Mouse (Mus musculus): ENCODE results near the gene Dolk. TPM values are rescaled to one million over a fixed set of nuclear protein-coding genes. Genes with fewer than 3 reads are reported as not detected.

Dolk gene
- 44.9 and 45.8 TPM in 2 replicates for polyA plus RNA-seq (2015; fragmentation: Nextera tagmentation; extraction: Ambion mirVana)

DNA sequence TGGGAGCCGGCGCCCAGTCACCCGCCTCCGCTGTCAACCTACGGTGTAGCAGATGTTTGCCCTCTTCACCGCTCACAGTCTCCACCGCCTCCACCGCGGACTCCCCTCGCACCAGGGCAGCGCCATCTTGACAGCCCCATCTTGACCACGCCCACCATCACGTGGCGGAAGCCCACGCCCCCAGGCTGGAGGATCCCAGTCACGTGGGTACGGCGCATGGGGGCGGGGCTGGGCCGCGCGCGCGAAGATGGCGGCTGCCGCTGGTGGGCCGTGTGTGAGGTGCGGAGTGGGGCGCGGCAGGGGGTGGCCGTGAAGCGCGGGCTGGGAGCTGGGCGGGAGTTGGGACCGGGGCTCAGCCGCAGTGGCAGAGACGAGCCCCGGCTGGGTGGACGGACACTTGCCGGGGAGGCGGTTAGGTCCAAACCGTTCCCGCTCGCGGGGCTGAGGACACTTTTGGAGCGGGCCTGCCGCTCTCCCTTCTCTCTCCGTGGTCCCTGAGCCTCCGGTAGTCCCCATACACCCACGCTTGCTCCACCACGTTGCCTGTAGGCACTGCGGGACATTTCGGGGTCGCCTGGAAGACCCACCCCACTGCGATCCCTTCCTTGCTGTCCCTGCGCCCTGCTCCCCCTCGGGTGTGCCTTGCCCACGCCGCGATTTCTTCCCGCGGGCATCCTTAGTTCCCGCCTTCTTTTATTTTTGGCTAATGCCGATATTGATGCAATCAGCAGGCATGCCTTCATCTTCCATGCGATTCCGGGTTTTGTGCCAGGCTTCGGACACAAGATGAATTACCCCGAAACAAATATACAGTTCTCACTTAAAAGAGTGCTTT is at the start of gene Dolk, which contains the start of gene Nup188:
TSS of gene Dolk (minus strand) at position 143 of the 835 bp plus-strand sequence.
TSS of gene Nup188 (plus strand) at position 206 of the 835 bp plus-strand sequence.
- WGBS, result under 1% methylated on average over 65 of the region's 68 CpGs
- peak; percentile 94 for ATAC-seq
- Histone ChIP-seq H3K4me3 (ENCODE audit: low read length) (peak within 1 kb of the TSS; percentile 90), H3K36me3 (ENCODE audit: control insufficient read depth, insufficient read depth, low read length) (no peaks in the 10 kb centered on the region), H3K9ac (ENCODE audit: low read depth, low read length) (peak within 1 kb of the TSS; percentile 92), H3K9me3 (ENCODE audit: control insufficient read depth, low read length) (no peaks in the 10 kb centered on the region), H3K4me2 (ENCODE audit: low read length) (peak within 1 kb of the TSS; percentile 98), H3K27ac (ENCODE audit: low read depth, low read length) (peak within 1 kb of the TSS; percentile 73), H3K4me1 (ENCODE audit: control insufficient read depth, insufficient read depth, low read depth, low read length) (peaks cover 18% of the 10 kb centered on the region), H3K27me3 (replicated peaks; ENCODE audit: control insufficient read depth, insufficient read depth, low read length) (no peaks in the 10 kb centered on the region)

DNA sequence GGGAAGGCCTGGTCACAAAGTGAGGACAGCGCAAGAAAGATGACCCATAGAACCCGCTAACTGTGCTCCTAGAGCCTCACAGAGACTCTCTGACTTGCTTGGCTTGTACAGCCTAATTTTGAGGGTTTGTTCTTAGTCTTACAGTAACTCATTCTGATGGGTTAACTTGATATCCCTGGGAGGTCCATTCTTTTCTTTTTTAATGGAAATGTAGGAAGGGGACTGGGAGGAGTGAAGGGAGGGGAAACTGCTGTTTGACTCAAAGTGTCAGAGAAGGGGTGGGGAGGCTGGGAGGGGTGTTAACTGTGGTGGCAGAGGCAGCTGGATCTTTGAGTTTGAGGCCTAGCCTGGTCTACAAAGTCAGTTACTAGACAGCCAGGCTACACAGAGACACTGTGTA is 49.2 kb upstream of the Dolk start:
- Histone ChIP-seq H3K4me2 (ENCODE audit: low read length) (no peak overlapping the region), H3K4me1 (ENCODE audit: control insufficient read depth, insufficient read depth, low read depth, low read length) (no peaks in the 10 kb centered on the region), H3K9ac (ENCODE audit: low read depth, low read length) (no peak overlapping the region), H3K36me3 (ENCODE audit: control insufficient read depth, insufficient read depth, low read length) (peaks cover 60% of the 10 kb centered on the region), H3K27me3 (replicated peaks; ENCODE audit: control insufficient read depth, insufficient read depth, low read length) (no peaks in the 10 kb centered on the region), H3K9me3 (ENCODE audit: control insufficient read depth, low read length) (no peaks in the 10 kb centered on the region), H3K4me3 (ENCODE audit: low read length) (no peak overlapping the region), H3K27ac (ENCODE audit: low read depth, low read length) (no peak overlapping the region)
- 96% methylated on average over 2 of the region's 2 CpGs for WGBS
- ATAC-seq, result no peak

DNA sequence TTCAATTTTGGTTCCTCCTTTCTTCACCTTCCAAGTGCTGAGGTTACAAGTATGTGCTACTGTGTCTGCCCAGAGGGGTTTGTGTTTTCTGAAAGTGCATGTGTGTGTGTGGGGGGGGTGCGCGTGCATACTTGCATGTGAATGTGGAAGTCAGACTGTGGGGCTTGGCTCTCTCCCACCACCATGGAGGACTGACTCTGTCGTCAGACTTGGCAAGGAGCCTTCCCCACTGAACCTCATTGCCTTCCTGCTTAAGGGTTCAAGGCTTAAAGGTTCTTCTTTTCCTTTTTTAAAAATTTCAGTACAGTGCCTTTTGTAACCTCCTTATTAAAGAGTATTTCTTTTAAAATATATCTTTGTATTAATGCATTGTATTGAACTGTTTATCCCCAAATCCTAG is 42.7 kb upstream of the Dolk start:
- no peaks in the 10 kb centered on the region for H3K9me3 ChIP-seq (ENCODE audit: control insufficient read depth, low read length)
- no peak overlapping the region for H3K27ac ChIP-seq (ENCODE audit: low read depth, low read length)
- 86% methylated on average over 3 of the region's 3 CpGs for WGBS
- peaks cover 59% of the 10 kb centered on the region for H3K36me3 ChIP-seq (ENCODE audit: control insufficient read depth, insufficient read depth, low read length)
- H3K9ac ChIP-seq (ENCODE audit: low read depth, low read length), result no peak overlapping the region
- no peaks in the 10 kb centered on the region for H3K27me3 ChIP-seq (replicated peaks; ENCODE audit: control insufficient read depth, insufficient read depth, low read length)
- H3K4me2 ChIP-seq (ENCODE audit: low read length), result no peak overlapping the region
- H3K4me3 ChIP-seq (ENCODE audit: low read length), result no peak overlapping the region
- H3K4me1 ChIP-seq (ENCODE audit: control insufficient read depth, insufficient read depth, low read depth, low read length), result no peaks in the 10 kb centered on the region
- ATAC-seq, result no peak

DNA sequence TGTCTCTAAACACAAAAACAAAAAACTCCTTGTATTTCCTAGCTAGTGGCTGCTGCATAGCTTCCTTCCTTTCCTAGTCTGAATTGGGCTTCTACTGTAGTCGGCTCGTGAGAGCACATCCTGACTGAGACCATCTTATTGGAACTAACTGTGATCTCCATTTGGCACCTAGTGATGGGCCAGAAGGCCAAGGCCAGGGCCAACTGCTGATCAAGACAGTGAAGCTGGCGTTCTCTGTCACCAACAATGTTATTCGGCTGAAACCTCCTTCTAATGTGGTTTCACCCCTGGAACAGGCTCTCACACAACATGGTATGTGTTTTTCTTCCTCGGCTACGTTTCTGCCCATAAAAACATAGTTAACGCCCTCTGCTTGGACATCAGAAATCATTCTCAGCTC is 41.1 kb upstream of the Dolk start:
- no peak overlapping the region for H3K9ac ChIP-seq (ENCODE audit: low read depth, low read length)
- peaks cover 61% of the 10 kb centered on the region for H3K36me3 ChIP-seq (ENCODE audit: control insufficient read depth, insufficient read depth, low read length)
- H3K4me1 ChIP-seq (ENCODE audit: control insufficient read depth, insufficient read depth, low read depth, low read length), result no peaks in the 10 kb centered on the region
- H3K27me3 ChIP-seq (replicated peaks; ENCODE audit: control insufficient read depth, insufficient read depth, low read length), result no peaks in the 10 kb centered on the region
- no peak overlapping the region for H3K27ac ChIP-seq (ENCODE audit: low read depth, low read length)
- H3K4me3 ChIP-seq (ENCODE audit: low read length), result no peak overlapping the region
- no peak overlapping the region for H3K4me2 ChIP-seq (ENCODE audit: low read length)
- ATAC-seq, result no peak
- H3K9me3 ChIP-seq (ENCODE audit: control insufficient read depth, low read length), result no peaks in the 10 kb centered on the region
- WGBS, result 91% methylated on average over 7 of the region's 7 CpGs

DNA sequence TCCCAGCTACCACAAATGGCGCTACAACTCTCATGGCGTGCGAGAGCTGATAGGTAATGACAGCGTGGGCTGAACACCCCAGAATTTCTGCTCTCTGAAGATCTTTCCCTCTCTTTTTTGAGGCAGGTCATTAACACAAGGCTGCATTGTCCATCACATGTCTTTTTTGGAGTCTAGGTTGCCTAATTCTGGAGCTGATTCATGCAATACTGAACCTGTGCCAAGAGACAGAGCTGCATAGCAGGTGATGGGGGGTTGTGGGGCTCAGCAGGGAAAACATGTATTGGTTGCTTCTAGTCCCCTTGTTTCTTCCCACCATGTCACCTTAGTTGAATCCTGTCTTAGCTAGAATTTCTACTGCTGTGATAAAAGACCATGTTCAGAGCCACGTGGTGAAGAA is 39.2 kb upstream of the Dolk start:
- 92% methylated on average over 5 of the region's 5 CpGs for WGBS
- H3K27me3 ChIP-seq (replicated peaks; ENCODE audit: control insufficient read depth, insufficient read depth, low read length), result no peaks in the 10 kb centered on the region
- H3K27ac ChIP-seq (ENCODE audit: low read depth, low read length), result no peak overlapping the region
- H3K9ac ChIP-seq (ENCODE audit: low read depth, low read length), result no peak overlapping the region
- no peaks in the 10 kb centered on the region for H3K4me1 ChIP-seq (ENCODE audit: control insufficient read depth, insufficient read depth, low read depth, low read length)
- no peak overlapping the region for H3K4me3 ChIP-seq (ENCODE audit: low read length)
- ATAC-seq, result no peak
- H3K36me3 ChIP-seq (ENCODE audit: control insufficient read depth, insufficient read depth, low read length), result peaks cover 57% of the 10 kb centered on the region
- no peaks in the 10 kb centered on the region for H3K9me3 ChIP-seq (ENCODE audit: control insufficient read depth, low read length)
- H3K4me2 ChIP-seq (ENCODE audit: low read length), result no peak overlapping the region

DNA sequence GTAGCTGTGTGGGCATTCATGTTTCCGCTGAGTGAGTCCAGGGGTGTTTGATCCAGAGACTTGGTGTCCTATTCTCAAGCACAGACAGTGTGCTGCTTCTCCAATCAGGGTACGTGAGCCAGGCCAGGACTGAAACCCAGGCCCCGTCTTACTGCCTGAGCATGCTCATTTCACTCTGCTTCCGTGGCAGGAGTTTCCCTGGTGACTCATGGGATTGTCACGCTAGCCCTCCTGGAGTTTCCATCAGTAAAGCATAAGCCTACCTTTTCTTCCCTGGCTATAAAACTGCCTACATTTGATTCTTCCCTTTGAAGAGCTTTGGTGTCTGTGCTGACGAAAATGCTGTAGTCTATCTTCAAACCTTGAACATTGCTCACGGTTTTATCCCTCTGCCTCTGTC is 37.0 kb upstream of the Dolk start:
- H3K9ac ChIP-seq (ENCODE audit: low read depth, low read length), result no peak overlapping the region
- 92% methylated on average over 7 of the region's 7 CpGs for WGBS
- no peaks in the 10 kb centered on the region for H3K27me3 ChIP-seq (replicated peaks; ENCODE audit: control insufficient read depth, insufficient read depth, low read length)
- H3K4me1 ChIP-seq (ENCODE audit: control insufficient read depth, insufficient read depth, low read depth, low read length), result no peaks in the 10 kb centered on the region
- H3K4me2 ChIP-seq (ENCODE audit: low read length), result no peak overlapping the region
- no peak for ATAC-seq
- H3K27ac ChIP-seq (ENCODE audit: low read depth, low read length), result no peak overlapping the region
- H3K4me3 ChIP-seq (ENCODE audit: low read length), result no peak overlapping the region
- no peaks in the 10 kb centered on the region for H3K9me3 ChIP-seq (ENCODE audit: control insufficient read depth, low read length)
- peaks cover 57% of the 10 kb centered on the region for H3K36me3 ChIP-seq (ENCODE audit: control insufficient read depth, insufficient read depth, low read length)

DNA sequence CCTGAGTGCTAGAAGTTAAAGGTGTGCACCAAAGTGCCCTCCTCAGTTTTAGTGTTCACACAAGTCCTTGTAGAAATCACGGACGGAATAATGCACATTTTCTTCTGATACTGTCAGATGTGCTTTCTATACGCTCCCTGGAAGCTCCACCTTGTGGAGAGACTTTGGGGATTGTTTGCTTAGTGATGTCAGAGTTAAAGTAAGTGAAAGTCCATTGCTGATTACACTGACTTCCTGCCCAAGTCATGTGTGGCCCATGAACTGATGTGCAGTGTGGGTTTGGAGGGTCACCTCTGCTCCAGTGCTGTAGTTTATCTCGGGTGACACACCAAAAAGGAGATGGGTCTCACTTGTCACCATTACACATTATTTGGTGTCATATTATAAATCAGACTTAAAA is 33.1 kb upstream of the Dolk start:
- H3K27me3 ChIP-seq (replicated peaks; ENCODE audit: control insufficient read depth, insufficient read depth, low read length), result no peaks in the 10 kb centered on the region
- H3K27ac ChIP-seq (ENCODE audit: low read depth, low read length), result no peak overlapping the region
- H3K4me1 ChIP-seq (ENCODE audit: control insufficient read depth, insufficient read depth, low read depth, low read length), result no peaks in the 10 kb centered on the region
- H3K4me3 ChIP-seq (ENCODE audit: low read length), result no peak overlapping the region
- no peak overlapping the region for H3K4me2 ChIP-seq (ENCODE audit: low read length)
- peaks cover 61% of the 10 kb centered on the region for H3K36me3 ChIP-seq (ENCODE audit: control insufficient read depth, insufficient read depth, low read length)
- 81% methylated on average over 4 of the region's 4 CpGs for WGBS
- no peak overlapping the region for H3K9ac ChIP-seq (ENCODE audit: low read depth, low read length)
- no peak for ATAC-seq
- H3K9me3 ChIP-seq (ENCODE audit: control insufficient read depth, low read length), result no peaks in the 10 kb centered on the region

DNA sequence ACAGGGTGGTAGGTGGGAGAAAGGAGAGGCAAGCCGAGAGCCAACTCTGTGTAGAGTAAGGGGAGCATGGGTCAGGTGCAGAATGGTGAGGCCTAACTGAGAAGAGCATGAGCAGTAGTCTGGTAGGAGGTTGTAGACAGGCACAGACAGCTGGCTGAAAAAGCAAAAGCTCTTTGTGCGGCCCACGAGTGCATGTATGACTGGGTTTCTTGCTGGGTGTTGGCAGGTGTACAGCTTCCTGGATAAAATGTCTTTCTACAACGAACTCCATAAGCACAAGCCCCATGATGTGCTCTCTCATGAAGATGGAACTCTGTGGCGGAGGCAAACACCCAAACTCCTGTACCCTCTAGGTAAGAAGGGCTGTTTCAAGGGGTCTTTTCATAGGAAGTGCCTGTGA is 30.8 kb upstream of the Dolk start:
- Histone ChIP-seq H3K36me3 (ENCODE audit: control insufficient read depth, insufficient read depth, low read length) (peaks cover 54% of the 10 kb centered on the region), H3K9me3 (ENCODE audit: control insufficient read depth, low read length) (no peaks in the 10 kb centered on the region), H3K9ac (ENCODE audit: low read depth, low read length) (no peak overlapping the region), H3K27ac (ENCODE audit: low read depth, low read length) (no peak overlapping the region), H3K4me3 (ENCODE audit: low read length) (no peak overlapping the region), H3K27me3 (replicated peaks; ENCODE audit: control insufficient read depth, insufficient read depth, low read length) (no peaks in the 10 kb centered on the region), H3K4me2 (ENCODE audit: low read length) (no peak overlapping the region), H3K4me1 (ENCODE audit: control insufficient read depth, insufficient read depth, low read depth, low read length) (no peaks in the 10 kb centered on the region)
- no peak for ATAC-seq
- whole genome bisulfite sequencing, result 94% methylated on average over 5 of the region's 5 CpGs

DNA sequence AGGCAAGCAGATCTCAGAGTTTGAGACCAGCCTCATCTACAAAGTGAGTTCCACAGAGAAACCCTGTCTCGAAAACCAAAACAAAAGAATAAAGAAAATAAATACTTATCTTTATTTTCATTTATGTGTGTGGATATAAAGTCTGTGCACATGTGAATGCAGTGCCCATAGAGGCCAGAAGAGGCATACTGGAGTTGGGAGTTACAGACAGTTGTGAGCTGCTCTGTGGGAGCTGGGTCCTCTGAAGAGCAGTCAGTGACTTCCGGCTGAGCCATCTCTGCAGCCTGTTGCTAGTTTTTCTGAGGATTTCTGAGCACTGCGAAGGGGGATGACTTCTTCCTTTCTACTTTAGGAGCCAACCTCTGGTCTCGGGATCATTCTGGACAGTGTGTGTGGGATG is 30.0 kb upstream of the Dolk start:
- Histone ChIP-seq H3K27me3 (replicated peaks; ENCODE audit: control insufficient read depth, insufficient read depth, low read length) (no peaks in the 10 kb centered on the region), H3K4me3 (ENCODE audit: low read length) (no peak overlapping the region), H3K36me3 (ENCODE audit: control insufficient read depth, insufficient read depth, low read length) (peaks cover 54% of the 10 kb centered on the region), H3K9ac (ENCODE audit: low read depth, low read length) (no peak overlapping the region), H3K4me1 (ENCODE audit: control insufficient read depth, insufficient read depth, low read depth, low read length) (no peaks in the 10 kb centered on the region), H3K27ac (ENCODE audit: low read depth, low read length) (no peak overlapping the region), H3K9me3 (ENCODE audit: control insufficient read depth, low read length) (no peaks in the 10 kb centered on the region), H3K4me2 (ENCODE audit: low read length) (no peak overlapping the region)
- WGBS, result 95% methylated on average over 4 of the region's 4 CpGs
- ATAC-seq, result no peak

Measured in hindbrain, embryonic 16.5 days (tissue).